Mouse (Mus musculus) G1E-ER4 (cell line): Measurements from ENCODE around the gene Gpr137. TPM values are rescaled to one million over a fixed set of nuclear protein-coding genes. Genes with fewer than 3 reads are reported as not detected.

Experiments used
- GATA1 ChIP-seq: IDR thresholded peaks from one replicate; pipeline ENCODE4 v1.8.0; 2012; ENCODE audit warnings: low read length, inconsistent platforms
- polyA plus RNA-seq: library from polyadenylated mRNA; stranded (reverse); fragments of >175 nt; gene quantifications from 2 replicates; pipeline ENCODE4 v1.2.3, GENCODE M21; 2012

The Gpr137 gene
- polyA plus RNA-seq, 1 experiment, result 52.9 TPM

GRCm38 (mm10) chr19:6951994-6952711, 9.9 kb upstream of the Gpr137 start:
- TF ChIP-seq GATA1, result no peak

DNA sequence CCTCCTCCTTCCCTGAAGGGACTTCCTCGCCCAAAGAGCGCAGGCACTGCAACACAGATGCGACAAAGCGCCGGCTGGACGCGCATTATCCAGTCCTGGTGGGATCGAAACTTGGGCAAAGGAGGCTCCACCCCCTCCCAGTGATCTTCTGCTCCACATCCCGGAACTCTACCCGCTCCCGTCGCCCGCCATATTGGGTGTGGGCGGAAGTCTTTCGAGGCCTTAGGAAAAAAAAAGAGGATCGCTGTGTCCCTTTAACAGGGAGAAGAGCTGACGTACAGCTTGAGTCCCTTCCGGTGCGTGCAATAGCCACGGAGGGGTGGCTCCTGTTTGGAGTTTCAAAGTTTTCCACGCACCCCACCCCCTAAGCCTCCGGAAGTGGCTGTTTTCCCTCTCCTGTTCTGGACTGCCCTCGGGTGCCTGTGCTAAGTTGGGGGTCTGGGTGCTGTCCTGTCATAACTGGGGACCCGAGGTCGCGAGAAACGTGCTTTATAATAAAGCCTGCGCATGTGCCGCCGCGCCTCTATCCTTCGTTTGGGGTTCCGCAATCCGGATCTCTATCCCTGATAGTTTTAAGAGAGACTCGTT, 9.2 kb upstream of the Gpr137 start:
- no peak for TF ChIP-seq GATA1

DNA sequence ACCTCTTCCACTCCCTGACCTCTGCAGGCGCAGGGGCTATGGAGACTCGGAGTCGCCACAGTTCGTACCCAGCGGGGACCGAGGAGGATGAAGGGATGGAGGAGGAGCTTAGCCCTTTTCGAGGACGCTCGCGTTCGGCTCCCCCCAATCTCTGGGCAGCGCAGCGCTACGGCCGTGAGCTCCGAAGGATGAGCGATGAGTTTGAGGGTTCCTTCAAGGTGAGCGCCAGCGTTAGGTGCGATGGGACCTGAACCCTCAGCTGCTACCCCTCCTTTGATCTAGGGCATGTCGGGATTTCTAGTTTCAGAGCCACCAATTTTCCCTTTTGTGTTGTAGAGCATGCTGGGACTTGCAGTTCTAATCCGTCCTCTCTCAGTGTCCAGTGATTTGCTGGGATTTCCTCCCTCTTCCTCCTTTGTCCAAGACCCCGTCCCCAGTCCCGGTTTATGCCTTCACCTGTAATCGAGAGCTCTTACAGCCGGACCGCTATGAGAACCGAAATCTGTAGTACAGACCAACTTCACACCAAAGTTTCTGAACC, 8.4 kb upstream of the Gpr137 start:
- TF ChIP-seq GATA1, result no peak

DNA sequence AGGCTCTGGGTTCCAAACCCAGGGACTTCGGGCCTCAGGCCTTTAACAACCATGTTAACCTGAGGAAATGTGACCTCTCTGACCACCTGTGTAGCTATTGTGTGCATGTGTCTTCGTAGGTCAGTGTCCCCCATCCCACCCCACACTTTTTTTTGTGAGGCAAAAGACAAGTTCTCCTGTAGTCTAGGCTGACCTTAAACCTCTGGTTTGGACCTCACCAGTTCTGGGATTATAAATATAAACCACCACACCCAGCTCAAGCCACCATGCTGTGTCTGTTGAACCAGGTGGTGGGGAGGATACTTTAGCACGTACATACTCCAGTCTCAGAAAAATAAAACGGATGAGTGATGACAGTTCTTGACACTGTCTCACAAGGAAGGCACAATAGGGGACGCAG, 7.7 kb upstream of the Gpr137 start:
- TF ChIP-seq GATA1, result no peak

DNA sequence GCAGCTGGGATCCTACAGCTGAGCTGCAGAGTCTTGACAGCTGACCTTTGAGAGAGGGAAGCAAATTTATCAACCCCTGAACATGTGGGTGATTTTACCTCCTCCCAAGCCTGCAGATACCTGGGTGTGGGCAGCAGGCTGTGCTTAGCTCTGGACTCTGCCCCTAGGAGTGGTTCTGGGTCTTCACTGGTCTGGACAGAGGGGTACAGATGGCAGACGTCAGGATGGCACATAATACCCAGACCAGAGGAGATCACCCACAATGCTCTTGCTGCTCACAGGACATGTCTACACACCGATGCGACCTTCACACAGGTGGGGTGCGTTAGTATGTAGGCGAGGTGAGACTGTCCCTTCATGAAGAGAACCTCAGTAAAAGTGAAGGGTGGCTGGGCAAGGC, 7.3 kb upstream of the Gpr137 start:
- no peak for TF ChIP-seq GATA1

- no peak for TF ChIP-seq GATA1
These were observed 5.9 kb upstream of the Gpr137 start for GRCm38 (mm10) chr19:6948186-6948585.

DNA sequence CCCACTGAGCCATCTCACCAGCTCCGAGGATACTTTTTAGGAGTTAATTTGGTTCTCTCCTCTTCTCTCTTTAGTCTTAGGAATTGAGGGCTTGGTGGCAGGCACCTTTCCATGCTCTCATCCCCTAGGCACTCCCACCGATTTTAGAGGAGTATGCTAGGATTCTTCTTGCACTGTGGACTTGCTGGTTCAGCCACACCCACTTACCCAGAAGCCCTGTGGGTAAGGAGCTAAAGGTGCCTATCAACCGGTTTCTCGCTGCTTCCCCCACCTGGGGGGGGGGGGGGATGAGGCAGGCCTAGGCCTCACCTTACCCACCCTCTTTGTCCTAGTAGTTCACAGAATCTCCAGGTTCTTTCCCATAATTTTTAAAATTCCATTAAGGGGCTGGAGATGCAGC, 5.5 kb upstream of the Gpr137 start:
- no peak for TF ChIP-seq GATA1

DNA sequence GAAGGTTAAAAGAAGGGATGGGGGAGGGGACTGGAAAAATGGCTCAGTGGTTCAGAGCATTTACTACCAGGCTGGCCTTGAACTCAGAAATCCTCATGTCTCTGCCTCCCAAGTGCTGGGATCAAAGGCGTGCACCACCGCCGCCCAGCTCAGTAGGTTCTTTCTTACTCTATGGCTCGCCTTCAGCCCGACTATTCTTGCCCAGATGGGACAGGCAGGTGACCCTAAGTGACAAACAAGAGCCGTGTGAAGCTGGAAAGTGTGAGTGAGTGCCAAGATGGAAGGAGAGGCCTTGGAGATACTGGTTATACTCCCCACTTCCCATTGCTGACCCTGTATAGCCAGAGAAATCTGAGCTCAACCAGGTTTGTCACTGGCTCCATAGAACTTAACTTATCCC, 1.4 kb upstream of the Gpr137 start:
- TF ChIP-seq GATA1, result no peak

- TF ChIP-seq GATA1, result no peak
These were observed 484 bp upstream of the Gpr137 start for GRCm38 (mm10) chr19:6942764-6943163.

DNA sequence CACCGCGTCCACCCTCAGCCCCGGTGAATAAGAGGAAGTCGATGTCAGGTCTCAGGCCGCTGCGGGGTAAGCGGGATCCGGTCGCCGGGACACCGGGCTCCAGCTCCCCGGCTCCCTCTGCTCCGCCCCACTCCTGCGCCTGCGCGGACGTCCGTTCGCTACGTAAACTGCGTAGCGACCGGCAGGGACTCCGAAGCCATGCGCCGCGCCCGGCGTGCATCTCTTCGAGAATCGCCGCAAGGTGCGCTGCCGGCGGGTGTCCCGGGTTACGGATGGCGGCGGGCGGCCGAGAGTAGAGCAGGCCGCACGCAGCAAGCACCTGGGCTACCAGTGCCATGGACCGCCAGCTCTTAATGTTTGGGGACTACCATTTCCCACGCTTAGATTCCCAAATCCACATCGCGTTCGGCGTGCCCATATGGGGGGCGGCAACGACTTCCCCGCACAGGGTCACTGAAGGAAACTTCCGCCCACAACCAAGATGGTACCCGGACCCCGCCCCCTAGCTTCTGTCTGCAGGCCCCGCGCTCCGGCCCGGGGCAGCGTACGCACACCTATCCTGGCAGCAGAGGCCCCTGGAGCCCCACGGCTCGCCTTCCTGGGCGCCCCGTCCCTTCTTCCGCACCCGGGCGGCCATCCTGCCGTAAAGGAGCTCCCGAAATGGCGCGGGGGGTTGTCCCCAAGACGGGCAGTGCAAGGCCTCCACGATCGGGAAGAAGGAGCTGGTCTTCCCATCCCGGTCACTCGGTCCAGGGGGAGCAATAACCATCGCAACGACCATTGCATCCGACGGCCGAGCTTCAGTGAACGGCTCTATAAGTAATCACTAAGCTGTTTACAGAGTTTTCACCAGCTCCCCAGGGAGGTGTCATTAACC, 670 bp downstream of the Gpr137 start, which contains the start of gene Bad:
Bad (plus strand) TSS at position 490 of the 877 bp plus-strand sequence.
- no peak for TF ChIP-seq GATA1

- TF ChIP-seq GATA1, result no peak
These were observed 1.6 kb downstream of the Gpr137 start for GRCm38 (mm10) chr19:6940396-6941351.

DNA sequence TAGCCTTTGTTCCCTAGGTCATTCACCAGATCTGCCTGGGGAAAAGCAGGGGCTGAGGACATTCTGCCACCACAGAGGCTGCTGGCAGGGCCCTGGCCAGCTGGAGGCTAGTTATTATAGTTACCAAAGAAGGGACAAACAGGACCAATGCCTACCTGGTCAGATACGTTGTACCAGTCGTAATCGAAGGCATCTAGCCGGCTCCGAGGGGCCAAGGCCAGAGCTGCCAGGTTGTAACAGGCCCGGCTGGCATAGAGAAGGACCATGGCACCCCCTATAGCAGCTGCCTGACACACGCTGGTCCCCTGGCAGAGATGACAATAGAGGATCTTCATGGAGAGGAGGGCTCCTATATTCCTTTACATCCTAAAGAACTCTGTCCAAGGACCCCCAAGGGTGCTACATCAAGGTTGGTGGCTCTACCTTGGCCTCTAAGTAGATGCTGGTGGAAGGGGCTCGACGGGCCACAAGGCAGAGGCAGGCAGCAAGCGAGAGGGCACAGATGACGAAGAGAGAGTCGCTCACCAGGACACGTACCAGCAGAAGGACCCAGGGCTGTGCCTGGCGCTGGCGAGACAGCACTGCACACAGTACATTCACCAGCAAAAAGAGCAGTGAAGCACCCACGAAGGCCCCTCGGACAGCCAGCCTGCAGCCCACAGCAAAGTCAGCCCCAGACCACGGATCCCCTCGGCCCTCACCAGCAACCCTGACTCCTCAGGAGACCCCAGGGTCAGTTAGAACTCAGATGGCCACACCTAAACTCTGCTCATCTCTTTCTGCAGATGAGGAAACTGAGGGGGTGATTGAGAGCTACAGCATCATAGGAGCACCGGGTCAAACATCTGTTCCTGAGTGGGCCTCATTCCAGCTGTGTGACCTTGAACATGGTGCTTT, 2.9 kb downstream of the Gpr137 start:
- TF ChIP-seq GATA1, result no peak

DNA sequence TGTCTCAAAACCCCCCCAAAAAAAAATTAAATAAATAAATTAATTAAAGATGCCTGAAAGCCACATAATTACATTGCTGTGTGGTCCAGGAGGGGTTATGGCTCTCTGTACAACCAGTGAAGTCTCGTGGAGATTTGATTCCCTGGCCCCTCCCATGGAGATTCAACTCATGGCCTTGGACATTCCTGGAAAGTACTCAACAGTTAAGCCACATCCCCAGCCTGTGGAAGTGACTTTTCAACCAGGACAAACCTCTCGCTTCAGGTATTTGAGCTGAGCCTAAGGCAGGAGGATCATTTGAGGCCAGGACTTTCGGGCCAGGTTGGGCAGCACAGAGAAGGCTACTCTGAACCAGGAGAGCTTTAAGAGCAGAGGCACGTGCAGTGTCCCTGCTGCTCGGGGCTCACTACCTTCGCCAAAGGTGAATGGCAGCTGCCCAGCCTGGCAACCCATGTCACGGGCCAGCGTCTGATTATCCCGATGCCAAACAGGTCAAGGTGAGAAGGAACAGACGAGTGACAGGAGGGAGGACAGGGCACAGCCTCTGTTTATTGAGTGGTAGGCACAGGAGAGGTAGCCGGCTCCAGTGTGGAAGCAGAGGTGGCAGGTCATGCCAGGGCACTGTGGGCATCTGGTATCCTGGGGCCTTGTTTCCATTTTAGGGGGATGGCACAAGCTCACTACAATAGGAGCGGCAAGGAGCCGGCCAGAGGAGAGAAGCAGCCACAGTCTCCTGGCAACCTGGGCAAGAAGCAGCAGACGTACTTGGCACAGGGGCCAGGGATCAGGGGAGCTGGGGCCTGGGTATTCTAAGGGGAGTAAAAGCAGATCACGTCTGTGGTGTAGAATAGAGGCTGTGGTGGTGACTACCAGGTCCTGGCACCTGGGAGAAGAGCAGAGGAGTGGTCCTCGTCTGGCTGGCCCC, 4.5 kb downstream of the Gpr137 start:
- no peak for TF ChIP-seq GATA1

GRCm38 (mm10) chr19:6936299-6936698, 6.0 kb downstream of the Gpr137 start:
- TF ChIP-seq GATA1, result no peak
